Mouse (Mus musculus) c-Kit-positive CD71-negative TER-119-negative erythroid progenitor cells, embryonic 14.5 days (primary cell): ENCODE data around the gene Clca3b.
A peak's percentile ranks its signal among the peaks of the same experiment; 100 is the strongest.
"Not testable (repeated sequence)": the region's sequence is repeated elsewhere in the genome, so short reads cannot be mapped to it uniquely, and the experiment has no call there.

Source experiments
- DNase-seq: peaks from one replicate; pipeline ENCODE4 v3.0.0-alpha.2; 2013; ENCODE audit warnings: low read depth

Gene Clca3b

GRCm38 (mm10) chr3:144849014-144849556 is at the start of gene Clca3b:
Gene Clca3b (minus strand): TSS chr3:144849357.
- DNase-seq: not testable (repeated sequence)

GRCm38 (mm10) chr3:144897042-144897678 is 48.0 kb upstream of the Clca3b start:
- DNase-seq: no peak

GRCm38 (mm10) chr3:144890246-144890758 is 41.1 kb upstream of the Clca3b start:
- DNase-seq: no peak

- DNase-seq: no peak
These were observed 37.8 kb upstream of the Clca3b start for GRCm38 (mm10) chr3:144886957-144887356.

- DNase-seq: not testable (repeated sequence)
These were observed 22.9 kb upstream of the Clca3b start for GRCm38 (mm10) chr3:144872012-144872411.

- DNase-seq: no peak
These were observed 427 bp upstream of the Clca3b start for GRCm38 (mm10) chr3:144849584-144849983.

- no peak for DNase-seq
These were observed 21.9 kb downstream of the Clca3b start for GRCm38 (mm10) chr3:144827257-144827656.

- DNase-seq: peak; percentile 50
These were observed 24.0 kb downstream of the Clca3b start for GRCm38 (mm10) chr3:144825151-144825550.

- DNase-seq: no peak
These were observed 25.8 kb downstream of the Clca3b start for GRCm38 (mm10) chr3:144823331-144823730.

GRCm38 (mm10) chr3:144820632-144821031 is 28.5 kb downstream of the Clca3b start:
- DNase-seq: no peak

- DNase-seq: not testable (repeated sequence)
These were observed 29.9 kb downstream of the Clca3b start, which contains the start of gene Clca3a2 for GRCm38 (mm10) chr3:144819219-144819618. Gene Clca3a2 (minus strand): TSS chr3:144819494.

- not testable (repeated sequence) for DNase-seq
These were observed 35.8 kb downstream of the Clca3b start for GRCm38 (mm10) chr3:144813336-144813735.

GRCm38 (mm10) chr3:144811821-144812220 is 37.3 kb downstream of the Clca3b start:
- no peak for DNase-seq

GRCm38 (mm10) chr3:144808153-144808925 is 40.8 kb downstream of the Clca3b start:
- not testable (repeated sequence) for DNase-seq

GRCm38 (mm10) chr3:144806626-144807025 is 42.5 kb downstream of the Clca3b start:
- not testable (repeated sequence) for DNase-seq

- DNase-seq: peak; percentile 4
These were observed 47.3 kb downstream of the Clca3b start for GRCm38 (mm10) chr3:144801861-144802260.

GRCm38 (mm10) chr3:144785181-144786148 is 63.7 kb downstream of the Clca3b start:
- DNase-seq: no peak
